Mouse (Mus musculus) thymus, postnatal 4 days (tissue): Measurements from ENCODE around the gene Ifna12.
"Not testable (repeated sequence)": the region's sequence is repeated elsewhere in the genome, so short reads cannot be mapped to it uniquely, and the experiment has no call there.

Experiments
- DNase-seq: peaks from one replicate; pipeline ENCODE4 v3.0.0; 2021

Ifna12 gene

DNA sequence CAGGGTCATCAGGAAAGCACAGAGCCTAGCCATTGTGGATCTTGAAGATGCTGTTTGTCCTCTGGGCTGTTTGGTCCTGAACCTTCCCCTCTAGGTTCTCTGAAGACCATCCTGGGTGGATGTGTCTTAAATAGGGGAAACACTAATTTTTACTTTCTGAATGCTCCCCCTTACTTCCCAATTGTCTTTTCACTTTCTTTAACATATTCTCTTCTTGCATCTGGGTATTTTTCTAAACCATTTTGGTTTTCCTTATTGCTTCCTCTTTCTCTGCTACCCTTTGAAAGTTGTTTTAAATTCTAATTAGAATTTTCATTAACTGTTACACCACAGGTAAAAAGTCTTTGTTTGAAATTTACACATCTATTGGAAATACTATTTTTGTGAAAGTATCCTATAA is at the start of gene Ifna12:
TSS of gene Ifna12 (minus strand) at position 101 of the 400 bp plus-strand sequence.
- DNase-seq: no peak

DNA sequence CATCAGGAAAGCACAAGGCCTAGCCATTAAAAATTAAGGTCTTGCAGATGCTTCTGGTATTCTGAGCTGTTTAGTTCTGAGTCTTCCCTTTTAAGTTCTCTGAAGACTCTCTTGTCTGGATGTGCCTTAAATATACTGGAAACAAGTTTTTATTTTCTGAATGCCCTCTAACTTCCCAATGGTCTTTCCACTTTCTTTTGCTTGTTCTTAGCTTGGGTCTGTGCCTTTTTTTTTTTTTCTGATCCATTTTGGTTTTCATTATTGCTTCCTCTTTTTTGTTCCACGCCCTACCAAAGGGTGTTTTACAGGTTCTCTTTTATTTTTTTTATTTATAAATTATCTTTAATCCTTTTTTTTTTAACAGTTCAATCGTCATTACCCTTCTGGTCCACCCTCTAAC is 41.2 kb upstream of the Ifna12 start, which contains the start of gene Ifna13:
TSS of gene Ifna13 (minus strand) at position 101 of the 400 bp plus-strand sequence.
- no peak for DNase-seq

DNA sequence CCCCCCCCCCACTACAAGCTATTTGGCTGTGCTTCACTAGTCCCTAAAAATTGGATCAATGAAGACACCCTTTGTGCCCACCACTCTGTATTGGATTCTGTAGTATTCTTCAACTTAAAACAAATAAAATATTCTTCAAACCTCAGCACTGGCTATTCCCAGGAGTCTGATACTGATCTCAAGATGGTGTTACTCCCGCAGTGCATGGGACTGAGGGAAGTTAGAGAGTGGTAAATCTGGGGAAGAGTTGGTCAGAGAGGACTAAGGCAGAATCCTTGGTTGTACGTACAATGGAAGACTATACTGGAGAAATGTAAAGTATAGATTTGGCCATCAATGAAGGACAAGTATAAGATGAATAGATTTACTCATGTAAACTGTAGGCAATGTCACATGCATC is 39.4 kb upstream of the Ifna12 start:
- no peak for DNase-seq

DNA sequence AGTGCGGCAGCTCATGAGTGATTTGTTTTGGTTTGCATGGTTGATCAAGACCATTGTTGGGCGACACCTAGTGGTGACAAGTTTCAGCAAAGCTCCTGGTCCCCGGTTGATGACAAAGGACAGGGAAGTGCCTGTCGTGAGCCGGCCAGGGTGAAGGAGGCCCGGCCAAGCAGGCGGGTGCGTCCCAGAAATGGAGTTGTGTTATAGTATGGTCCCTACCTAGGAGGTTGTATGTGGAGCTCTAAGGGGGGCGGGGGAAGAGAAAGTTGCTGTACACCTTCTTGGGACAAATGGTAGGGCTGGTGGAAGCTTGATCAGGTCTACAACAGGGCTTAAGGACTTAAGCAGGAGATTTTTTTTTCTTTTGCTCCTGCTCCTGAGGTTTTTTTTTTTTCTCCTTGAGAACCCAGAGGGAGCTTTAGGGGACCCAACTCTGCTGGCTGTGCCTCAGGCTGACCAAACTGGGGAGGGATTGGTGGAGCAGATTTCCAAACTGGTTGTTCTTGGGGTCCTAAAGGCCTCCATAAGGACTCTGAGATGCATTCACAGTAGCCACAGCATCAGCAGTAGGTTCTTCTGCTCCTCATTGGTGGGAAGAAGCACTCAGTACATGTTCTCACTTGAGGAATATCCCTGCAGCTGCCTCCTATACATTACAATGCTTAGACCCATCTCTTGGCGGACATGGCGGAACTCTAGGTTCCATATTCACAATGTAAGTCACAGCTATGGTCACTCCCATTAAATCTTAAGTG is 38.1 kb upstream of the Ifna12 start:
- peak; percentile 100 for DNase-seq

DNA sequence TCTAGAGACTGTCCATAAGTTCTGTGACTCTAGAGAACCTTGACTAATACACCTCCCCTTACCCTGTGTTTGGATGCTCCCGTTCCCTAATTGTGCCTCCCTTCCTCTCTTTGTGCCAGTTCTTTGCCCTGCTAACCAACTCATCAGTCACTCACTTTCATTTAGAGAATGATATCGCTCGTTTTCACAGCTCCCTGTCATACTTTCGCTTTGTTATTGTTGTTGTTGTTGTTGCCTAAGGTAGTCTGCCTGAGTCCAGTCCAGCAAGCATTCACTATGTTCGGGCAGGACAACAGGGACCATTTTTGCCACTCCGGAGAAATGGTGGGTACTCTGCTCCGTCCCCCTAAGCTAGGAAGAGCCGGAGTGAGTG is 37.5 kb upstream of the Ifna12 start:
- no peak for DNase-seq

DNA sequence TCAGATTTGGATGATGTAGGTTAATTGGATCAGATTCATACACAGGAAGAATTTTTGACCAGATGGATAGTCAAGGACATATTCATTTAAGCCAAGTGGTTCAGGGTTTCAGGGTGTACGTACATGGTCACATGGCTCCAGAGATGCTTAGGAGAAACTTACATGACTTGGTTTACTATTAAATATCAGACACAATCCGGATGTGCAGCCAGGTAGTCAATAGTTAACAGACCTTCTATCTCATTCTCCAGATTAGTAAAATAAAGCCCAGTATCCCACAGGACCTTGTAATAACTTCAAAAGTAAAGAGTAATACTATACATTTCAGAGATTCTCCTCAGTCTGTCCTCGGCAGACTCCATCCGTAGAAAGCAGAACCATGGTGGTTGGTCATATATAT is 31.1 kb upstream of the Ifna12 start, which contains the start of gene C87499:
TSS of gene C87499 (minus strand) at position 101 of the 400 bp plus-strand sequence.
- no peak for DNase-seq

DNA sequence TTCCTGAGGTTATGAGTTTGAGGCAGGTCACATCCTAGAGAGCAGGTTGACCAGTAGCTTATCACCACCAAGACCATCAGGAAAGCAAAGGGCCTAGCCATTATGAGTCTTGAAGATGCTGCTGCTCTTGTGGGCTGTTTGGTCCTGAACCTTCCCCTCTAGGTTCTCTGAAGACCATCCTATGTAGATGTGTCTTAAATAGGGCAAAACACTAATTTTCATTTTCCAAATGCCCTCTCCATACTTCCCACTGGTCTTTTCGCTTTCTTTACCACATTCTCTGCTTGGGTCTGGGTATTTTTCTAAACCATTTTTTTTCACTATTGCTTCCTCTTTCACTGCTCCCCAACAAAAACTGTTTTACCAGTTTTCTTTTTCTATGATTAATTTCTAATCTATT is 10.9 kb downstream of the Ifna12 start, which contains the start of gene Ifna9:
TSS of gene Ifna9 (minus strand) at position 101 of the 400 bp plus-strand sequence.
- no peak for DNase-seq

DNA sequence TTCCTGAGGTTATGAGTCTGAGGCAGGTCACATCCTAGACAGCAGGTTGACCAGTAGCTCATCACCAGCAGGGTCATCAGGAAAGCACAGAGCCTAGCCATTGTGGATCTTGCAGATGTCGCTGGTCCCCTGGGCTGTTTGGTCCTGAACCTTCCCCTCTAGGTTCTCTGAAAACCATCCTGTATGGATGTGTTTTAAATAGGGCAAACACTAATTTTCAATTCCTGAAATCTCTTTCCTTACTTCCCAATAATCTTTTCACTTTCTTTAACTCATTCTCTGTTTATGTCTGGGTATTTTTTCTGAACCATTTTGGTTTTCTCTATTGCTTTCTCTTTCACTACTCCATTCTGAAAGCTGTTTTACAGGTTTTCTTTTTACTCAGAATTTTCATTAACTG is 31.5 kb downstream of the Ifna12 start, which contains the start of gene Ifna14:
TSS of gene Ifna14 (minus strand) at position 101 of the 400 bp plus-strand sequence.
- no peak for DNase-seq

DNA sequence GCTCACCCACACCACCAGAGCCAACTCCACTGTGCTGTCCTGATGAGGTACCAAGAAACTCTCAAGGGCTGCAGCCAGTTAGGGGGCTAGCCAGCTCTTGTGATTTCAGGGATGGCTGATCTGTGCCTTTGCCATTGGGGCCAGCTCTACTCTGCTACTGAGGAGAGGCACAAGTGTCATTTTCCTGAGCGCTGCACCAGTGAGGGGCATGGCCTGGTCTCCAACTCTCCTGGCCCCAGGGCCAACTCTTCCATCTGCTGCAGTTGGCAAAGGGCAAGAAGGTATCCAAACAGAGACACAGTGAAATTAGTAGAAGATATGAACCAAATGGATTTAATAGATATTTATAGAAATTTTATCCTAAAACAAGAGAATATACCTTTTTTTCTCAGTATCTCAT is 41.4 kb downstream of the Ifna12 start:
- DNase-seq: no peak

DNA sequence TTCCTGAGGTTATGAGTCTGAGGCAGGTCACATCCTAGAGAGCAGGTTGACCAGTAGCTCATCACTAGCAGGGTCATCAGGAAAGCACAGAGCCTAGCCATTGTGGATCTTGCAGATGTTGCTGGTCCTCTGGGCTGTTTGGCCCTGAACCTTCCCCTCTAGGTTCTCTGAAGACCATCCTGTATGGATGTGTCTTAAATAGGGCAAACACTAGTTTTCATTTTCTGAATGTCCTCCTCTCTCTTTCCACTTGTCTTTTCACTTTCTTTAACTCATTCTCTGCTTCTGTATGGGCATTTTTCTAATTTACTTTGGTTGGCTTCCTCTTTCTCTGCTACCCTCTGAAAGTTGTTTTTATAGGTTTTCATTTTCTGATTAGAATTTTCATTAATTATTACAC is 45.0 kb downstream of the Ifna12 start, which contains the start of gene Ifna15:
TSS of gene Ifna15 (minus strand) at position 101 of the 400 bp plus-strand sequence.
- not testable (repeated sequence) for DNase-seq
